Mouse (Mus musculus) gastrocnemius, postnatal 25 days (tissue): ENCODE data around the gene Gal. TPM values are rescaled to one million over a fixed set of nuclear protein-coding genes. Genes with fewer than 3 reads are reported as not detected.

Experiments
- total RNA-seq, 2 experiments: library from RNA; stranded (reverse); gene quantifications; 1 replicate in 1 of 2; 2 replicates in 1 of 2; pipeline ENCODE4 v1.2.3; 2021

Gal gene
- total RNA-seq, 2 experiments from 2014 or later, result 0.49 to 0.72 TPM

Other genes with a start within 250 kb of the Gal start
- 10 to 100 TPM; 57.9 to 63.2 TPM for gene Mrpl21, start 131.6 kb downstream of the Gal start, total RNA-seq
- gene Ighmbp2, start 131.5 kb downstream of the Gal start, total RNA-seq, result 1 to 10 TPM; 3.0 to 3.1 TPM
- 10 to 100 TPM; 13.8 to 14.3 TPM for gene Cpt1a, start 92.2 kb downstream of the Gal start, total RNA-seq
- gene Tesmin, start 25.7 kb downstream of the Gal start, total RNA-seq, result under 1 TPM; 0.43 to 0.80 TPM
- 10 to 100 TPM; 47.0 to 50.9 TPM for gene Ppp6r3, start 161.2 kb upstream of the Gal start, total RNA-seq